Mouse (Mus musculus): ENCODE data around the gene Aftph. TPM values are rescaled to one million over a fixed set of nuclear protein-coding genes. Genes with fewer than 3 reads are reported as not detected.

Gene Aftph
- polyA plus RNA-seq, 1 experiment from 2014 or later: 33.2 TPM

DNA sequence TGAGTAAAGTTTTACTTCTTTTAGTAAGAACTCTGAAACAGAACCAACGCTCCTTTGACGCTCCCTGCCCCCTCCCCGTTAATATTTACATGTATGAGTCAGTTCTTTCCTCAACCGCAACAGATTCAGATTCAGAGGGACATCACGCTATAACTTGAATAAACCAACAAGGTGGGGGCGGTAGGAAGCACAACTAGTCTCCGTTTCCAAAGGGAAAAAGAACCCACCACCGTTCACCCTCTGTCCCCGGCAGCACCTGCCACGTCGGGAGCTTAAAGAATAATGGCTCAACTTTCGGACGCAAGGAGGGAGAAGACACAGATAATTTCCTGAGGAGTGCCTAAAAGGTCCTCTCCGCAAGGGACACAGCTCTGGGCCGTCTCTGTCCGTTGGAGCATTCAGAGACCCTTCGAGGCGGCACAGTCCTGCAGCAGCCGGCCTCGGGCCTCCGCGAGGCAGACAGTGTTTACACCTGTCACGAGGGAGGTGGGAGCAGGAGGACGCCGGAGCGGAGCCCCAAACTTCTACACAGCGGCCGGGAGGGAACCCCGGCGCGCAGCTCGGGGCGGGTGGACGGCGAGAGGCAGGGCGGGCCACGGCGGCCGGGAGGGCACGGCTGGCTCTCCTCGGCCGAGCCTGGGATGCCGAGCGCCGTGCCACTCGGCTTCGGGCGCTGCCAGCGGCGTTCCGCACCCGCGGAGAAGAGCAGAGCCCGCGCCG lies 748 bp downstream of the Aftph start:
- peak overlapping the region; percentile 87 for H3K9ac ChIP-seq (ENCODE audit: low read length)
- under 1% methylated on average over 56 of the region's 56 CpGs for WGBS
- peak overlapping the region; percentile 64 for H3K27ac ChIP-seq (ENCODE audit: low read depth, low read length)
- H3K36me3 ChIP-seq (ENCODE audit: control insufficient read depth, insufficient read depth, low read length): no peaks in the 10 kb centered on the region
- H3K4me1 ChIP-seq (replicated peaks; ENCODE audit: control insufficient read depth, insufficient read depth, low read length): no peaks in the 10 kb centered on the region
- peak overlapping the region; percentile 86 for H3K4me2 ChIP-seq (ENCODE audit: low read depth, low read length, severe bottlenecking)
- DNase-seq (ENCODE audit: low spot score): peak; percentile 78
- no peaks in the 10 kb centered on the region for H3K9me3 ChIP-seq (ENCODE audit: control insufficient read depth, low read length)
- peak; percentile 62 for ATAC-seq (replicated peaks; ENCODE audit: low FRiP score)
- no peaks in the 10 kb centered on the region for H3K27me3 ChIP-seq (ENCODE audit: control insufficient read depth, insufficient read depth, low read length)
- H3K4me3 ChIP-seq (ENCODE audit: low read depth, low read length): peak overlapping the region; percentile 96

- WGBS: 86% methylated on average over 3 of the region's 3 CpGs
- no peaks in the 10 kb centered on the region for H3K9me3 ChIP-seq (ENCODE audit: control insufficient read depth, low read length)
- H3K27ac ChIP-seq (ENCODE audit: low read depth, low read length): no peak overlapping the region
- no peak for ATAC-seq (replicated peaks; ENCODE audit: low FRiP score)
- H3K4me2 ChIP-seq (ENCODE audit: low read depth, low read length, severe bottlenecking): no peak overlapping the region
- H3K36me3 ChIP-seq (ENCODE audit: control insufficient read depth, insufficient read depth, low read length): no peaks in the 10 kb centered on the region
- no peak overlapping the region for H3K4me3 ChIP-seq (ENCODE audit: low read depth, low read length)
- no peaks in the 10 kb centered on the region for H3K4me1 ChIP-seq (replicated peaks; ENCODE audit: control insufficient read depth, insufficient read depth, low read length)
- H3K27me3 ChIP-seq (ENCODE audit: control insufficient read depth, insufficient read depth, low read length): no peaks in the 10 kb centered on the region
- no peak overlapping the region for H3K9ac ChIP-seq (ENCODE audit: low read length)
- DNase-seq (ENCODE audit: low spot score): no peak
Observed at GRCm38 (mm10) chr11:20734066-20734465, 7.3 kb downstream of the Aftph start.

- 55% methylated on average over 3 of the region's 3 CpGs for WGBS
- no peaks in the 10 kb centered on the region for H3K27me3 ChIP-seq (ENCODE audit: control insufficient read depth, insufficient read depth, low read length)
- no peak overlapping the region for H3K27ac ChIP-seq (ENCODE audit: low read depth, low read length)
- ATAC-seq (replicated peaks; ENCODE audit: low FRiP score): no peak
- H3K9ac ChIP-seq (ENCODE audit: low read length): no peak overlapping the region
- H3K4me3 ChIP-seq (ENCODE audit: low read depth, low read length): no peak overlapping the region
- DNase-seq (ENCODE audit: low spot score): no peak
- no peaks in the 10 kb centered on the region for H3K36me3 ChIP-seq (ENCODE audit: control insufficient read depth, insufficient read depth, low read length)
- H3K9me3 ChIP-seq (ENCODE audit: control insufficient read depth, low read length): no peaks in the 10 kb centered on the region
- no peaks in the 10 kb centered on the region for H3K4me1 ChIP-seq (replicated peaks; ENCODE audit: control insufficient read depth, insufficient read depth, low read length)
- H3K4me2 ChIP-seq (ENCODE audit: low read depth, low read length, severe bottlenecking): no peak overlapping the region
Observed at GRCm38 (mm10) chr11:20733486-20734030, 7.8 kb downstream of the Aftph start.

DNA sequence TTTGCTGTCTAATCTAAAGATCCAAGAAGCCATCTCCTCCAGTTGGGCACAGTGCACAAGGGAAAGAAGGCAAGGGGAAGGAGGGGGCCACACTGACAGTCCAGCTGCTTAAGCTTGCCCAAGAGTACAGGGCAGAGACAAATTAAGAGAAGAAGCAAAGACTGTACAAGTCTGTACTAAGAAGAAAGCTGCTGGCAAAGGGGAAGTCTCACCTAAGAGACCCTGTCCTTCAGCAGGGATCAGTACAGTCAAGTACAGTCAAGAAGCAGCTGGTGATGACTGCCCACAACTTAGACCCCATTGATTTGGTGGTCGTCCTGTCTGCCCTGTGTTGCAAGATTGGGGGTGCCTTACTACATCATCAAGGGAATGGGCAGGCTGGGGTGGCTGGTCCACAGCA lies 12.0 kb downstream of the Aftph start:
- peaks cover 2% of the 10 kb centered on the region; the same call in 1 of the 2 replicates for H3K36me3 ChIP-seq (ENCODE audit: control insufficient read depth, insufficient read depth, low read length)
- no peak overlapping the region for H3K27ac ChIP-seq (ENCODE audit: low read depth, low read length)
- no peak overlapping the region for H3K9ac ChIP-seq (ENCODE audit: low read length)
- H3K9me3 ChIP-seq (ENCODE audit: control insufficient read depth, low read length): no peaks in the 10 kb centered on the region
- 86% methylated on average over 1 of the region's 1 CpGs for WGBS
- DNase-seq (ENCODE audit: low spot score): no peak
- no peaks in the 10 kb centered on the region for H3K27me3 ChIP-seq (ENCODE audit: control insufficient read depth, insufficient read depth, low read length)
- H3K4me1 ChIP-seq (replicated peaks; ENCODE audit: control insufficient read depth, insufficient read depth, low read length): no peaks in the 10 kb centered on the region
- H3K4me3 ChIP-seq (ENCODE audit: low read depth, low read length): no peak overlapping the region
- ATAC-seq (replicated peaks; ENCODE audit: low FRiP score): no peak
- no peak overlapping the region for H3K4me2 ChIP-seq (ENCODE audit: low read depth, low read length, severe bottlenecking)

DNA sequence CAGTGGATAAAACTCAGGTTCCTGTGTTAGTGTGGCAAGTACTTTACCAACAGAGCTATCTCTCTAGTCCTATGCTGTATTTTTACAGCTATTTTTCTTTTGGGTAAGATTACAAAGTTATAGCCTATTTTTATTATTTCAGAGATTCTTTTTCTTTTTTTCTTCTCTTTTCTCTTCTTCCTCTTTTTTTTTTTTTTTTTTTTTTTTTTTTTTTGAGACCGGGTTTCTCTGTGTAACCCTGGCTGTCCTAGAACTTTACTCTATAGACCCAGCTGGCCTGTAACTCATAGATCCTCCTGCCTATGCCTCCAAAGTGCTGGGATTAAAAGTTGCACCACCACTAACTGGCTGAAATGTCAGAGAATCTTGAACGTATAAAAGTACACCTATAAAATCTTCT lies 13.3 kb downstream of the Aftph start:
- H3K27me3 ChIP-seq (ENCODE audit: control insufficient read depth, insufficient read depth, low read length): no peaks in the 10 kb centered on the region
- no peaks in the 10 kb centered on the region for H3K9me3 ChIP-seq (ENCODE audit: control insufficient read depth, low read length)
- DNase-seq (ENCODE audit: low spot score): no peak
- no peaks in the 10 kb centered on the region for H3K4me1 ChIP-seq (replicated peaks; ENCODE audit: control insufficient read depth, insufficient read depth, low read length)
- H3K36me3 ChIP-seq (ENCODE audit: control insufficient read depth, insufficient read depth, low read length): peaks cover 2% of the 10 kb centered on the region; the same call in 1 of the 2 replicates
- H3K9ac ChIP-seq (ENCODE audit: low read length): no peak overlapping the region
- 89% methylated on average over 2 of the region's 2 CpGs for WGBS
- H3K4me3 ChIP-seq (ENCODE audit: low read depth, low read length): no peak overlapping the region
- no peak overlapping the region for H3K4me2 ChIP-seq (ENCODE audit: low read depth, low read length, severe bottlenecking)
- no peak overlapping the region for H3K27ac ChIP-seq (ENCODE audit: low read depth, low read length)
- ATAC-seq (replicated peaks; ENCODE audit: low FRiP score): no peak

GRCm38 (mm10) chr11:20723572-20723971 lies 17.8 kb downstream of the Aftph start:
- ATAC-seq (replicated peaks; ENCODE audit: low FRiP score) (no peak), DNase-seq (ENCODE audit: low spot score) (no peak)
- Histone ChIP-seq H3K4me1 (replicated peaks; ENCODE audit: control insufficient read depth, insufficient read depth, low read length) (no peaks in the 10 kb centered on the region), H3K4me3 (ENCODE audit: low read depth, low read length) (no peak overlapping the region), H3K27me3 (ENCODE audit: control insufficient read depth, insufficient read depth, low read length) (no peaks in the 10 kb centered on the region), H3K36me3 (ENCODE audit: control insufficient read depth, insufficient read depth, low read length) (peaks cover 2% of the 10 kb centered on the region; the same call in 1 of the 2 replicates), H3K9ac (ENCODE audit: low read length) (no peak overlapping the region), H3K4me2 (ENCODE audit: low read depth, low read length, severe bottlenecking) (no peak overlapping the region), H3K27ac (ENCODE audit: low read depth, low read length) (no peak overlapping the region), H3K9me3 (ENCODE audit: control insufficient read depth, low read length) (no peaks in the 10 kb centered on the region)
- 91% methylated on average over 5 of the region's 5 CpGs for WGBS

- Histone ChIP-seq H3K4me1 (replicated peaks; ENCODE audit: control insufficient read depth, insufficient read depth, low read length) (no peaks in the 10 kb centered on the region), H3K4me2 (ENCODE audit: low read depth, low read length, severe bottlenecking) (no peak overlapping the region), H3K9ac (ENCODE audit: low read length) (no peak overlapping the region), H3K27me3 (ENCODE audit: control insufficient read depth, insufficient read depth, low read length) (no peaks in the 10 kb centered on the region), H3K27ac (ENCODE audit: low read depth, low read length) (no peak overlapping the region), H3K36me3 (ENCODE audit: control insufficient read depth, insufficient read depth, low read length) (no peaks in the 10 kb centered on the region), H3K9me3 (ENCODE audit: control insufficient read depth, low read length) (no peaks in the 10 kb centered on the region), H3K4me3 (ENCODE audit: low read depth, low read length) (no peak overlapping the region)
- 77% methylated on average over 9 of the region's 9 CpGs for WGBS
- no peak for ATAC-seq (replicated peaks; ENCODE audit: low FRiP score)
- DNase-seq (ENCODE audit: low spot score): no peak
Observed at GRCm38 (mm10) chr11:20712068-20712671, 29.2 kb downstream of the Aftph start.

GRCm38 (mm10) chr11:20691000-20691399 lies 50.4 kb downstream of the Aftph start:
- H3K36me3 ChIP-seq (ENCODE audit: control insufficient read depth, insufficient read depth, low read length): no peaks in the 10 kb centered on the region
- no peaks in the 10 kb centered on the region for H3K9me3 ChIP-seq (ENCODE audit: control insufficient read depth, low read length)
- H3K4me2 ChIP-seq (ENCODE audit: low read depth, low read length, severe bottlenecking): no peak overlapping the region
- no peaks in the 10 kb centered on the region for H3K4me1 ChIP-seq (replicated peaks; ENCODE audit: control insufficient read depth, insufficient read depth, low read length)
- no peaks in the 10 kb centered on the region for H3K27me3 ChIP-seq (ENCODE audit: control insufficient read depth, insufficient read depth, low read length)
- DNase-seq (ENCODE audit: low spot score) (peak; percentile 85), ATAC-seq (replicated peaks; ENCODE audit: low FRiP score) (peak; percentile 81)
- no peak overlapping the region for H3K4me3 ChIP-seq (ENCODE audit: low read depth, low read length)
- no peak overlapping the region for H3K9ac ChIP-seq (ENCODE audit: low read length)
- H3K27ac ChIP-seq (ENCODE audit: low read depth, low read length): no peak overlapping the region
- WGBS: 4% methylated on average over 4 of the region's 4 CpGs
